Mouse (Mus musculus): ENCODE measurements at regions not wholly inside any gene's neighbourhood (a gene's known extent, or its start where the extent isn't known, plus 50 kb on each side); places are given as distances from the start of the nearest gene placed in this dataset.

- TF ChIP-seq CTCF (conservative IDR thresholded peaks at IDR 0.05; ENCODE audit: low read length), result no peak
- no peak for TF ChIP-seq NANOG (IDR thresholded peaks at IDR 0.05; ENCODE audit: borderline replicate concordance, low read length)
- TF ChIP-seq POU5F1 (IDR thresholded peaks at IDR 0.05; ENCODE audit: borderline replicate concordance, low read length), result no peak
Observed at GRCm38 (mm10) chr13:103390991-103391390, 56.7 kb upstream of the Mast4 start.
